Mouse (Mus musculus) embryonic facial prominence, embryonic 10.5 days (tissue): ENCODE results near the gene Pax4. TPM values are rescaled to one million over a fixed set of nuclear protein-coding genes. Genes with fewer than 3 reads are reported as not detected.
A peak's percentile ranks its signal among the peaks of the same experiment; 100 is the strongest.

Source experiments
- DNase-seq: peaks from one replicate; pipeline ENCODE4 v3.0.0-alpha.2; 2017; ENCODE audit warnings: low spot score
- H3K27ac ChIP-seq: fragments of 300-500 bp; sonication (generic); replicated peaks from 2 replicates; pipeline ENCODE4 v1.5.1; 2016; ENCODE audit warnings: mild to moderate bottlenecking
- H3K27me3 ChIP-seq: fragments of 300-500 bp; sonication (generic); replicated peaks from 2 replicates; pipeline ENCODE4 v1.6.1; 2016; ENCODE audit warnings: low read depth, mild to moderate bottlenecking; ENCODE audit not compliant: poor library complexity, severe bottlenecking
- H3K36me3 ChIP-seq: fragments of 300-500 bp; sonication (generic); replicated peaks from 2 replicates; pipeline ENCODE4 v1.6.1; 2016; ENCODE audit warnings: mild to moderate bottlenecking, moderate library complexity
- H3K4me1 ChIP-seq: fragments of 300-500 bp; sonication (generic); 2 replicates; pipeline ENCODE4 v1.6.1; 2016
- H3K4me3 ChIP-seq: fragments of 300-500 bp; sonication (generic); 2 replicates; pipeline ENCODE4 v1.5.1; 2016; ENCODE audit warnings: mild to moderate bottlenecking, moderate library complexity
- H3K9me3 ChIP-seq: fragments of 300-500 bp; sonication (generic); 2 replicates; pipeline ENCODE4 v1.6.1; 2016; ENCODE audit warnings: mild to moderate bottlenecking
- WGBS: fragments of 180-500 bp; shearing (Covaris S2); methylation state at CpG from one replicate; pipeline ENCODE4 v1.1.7; 2016; 5-methylcytosine and 5-hydroxymethylcytosine counted together
- polyA plus RNA-seq: library from polyadenylated mRNA; unstranded; fragments of >200 nt; fragmentation: Nextera tagmentation; extraction: Ambion mirVana; gene quantifications from 2 replicates; pipeline ENCODE4 v1.2.1, GENCODE M21; 2016

The Pax4 gene
- polyA plus RNA-seq, 1 experiment from 2014 or later: 0.12 TPM

DNA sequence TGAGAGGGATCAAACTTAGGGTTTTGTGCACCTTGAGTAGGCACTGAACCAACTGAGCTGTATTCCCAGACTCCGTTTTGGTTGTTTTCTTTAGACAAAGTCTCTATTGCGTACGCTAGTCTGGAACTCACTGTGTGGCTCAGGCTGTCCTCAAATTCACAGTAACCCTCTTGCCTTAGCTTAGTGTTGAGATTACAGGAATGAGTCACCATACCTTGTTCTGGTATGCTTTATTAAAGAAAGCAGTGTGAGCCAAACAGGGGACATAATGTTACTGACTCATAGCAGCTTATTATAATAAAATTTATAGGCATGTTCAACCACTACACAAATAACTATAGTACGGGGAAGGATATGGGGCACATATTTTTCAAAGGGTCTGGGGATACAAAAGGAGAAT lies 25.1 kb upstream of the Pax4 start:
- H3K27me3 ChIP-seq: no peaks in the 10 kb centered on the region
- DNase-seq: no peak
- H3K4me3 ChIP-seq: no peak overlapping the region
- peaks cover 6% of the 10 kb centered on the region; the same call in 1 of the 2 replicates for H3K4me1 ChIP-seq
- no peak overlapping the region for H3K27ac ChIP-seq
- WGBS: 90% methylated on average over 4 of the region's 4 CpGs
- H3K36me3 ChIP-seq: no peaks in the 10 kb centered on the region
- no peaks in the 10 kb centered on the region for H3K9me3 ChIP-seq

DNA sequence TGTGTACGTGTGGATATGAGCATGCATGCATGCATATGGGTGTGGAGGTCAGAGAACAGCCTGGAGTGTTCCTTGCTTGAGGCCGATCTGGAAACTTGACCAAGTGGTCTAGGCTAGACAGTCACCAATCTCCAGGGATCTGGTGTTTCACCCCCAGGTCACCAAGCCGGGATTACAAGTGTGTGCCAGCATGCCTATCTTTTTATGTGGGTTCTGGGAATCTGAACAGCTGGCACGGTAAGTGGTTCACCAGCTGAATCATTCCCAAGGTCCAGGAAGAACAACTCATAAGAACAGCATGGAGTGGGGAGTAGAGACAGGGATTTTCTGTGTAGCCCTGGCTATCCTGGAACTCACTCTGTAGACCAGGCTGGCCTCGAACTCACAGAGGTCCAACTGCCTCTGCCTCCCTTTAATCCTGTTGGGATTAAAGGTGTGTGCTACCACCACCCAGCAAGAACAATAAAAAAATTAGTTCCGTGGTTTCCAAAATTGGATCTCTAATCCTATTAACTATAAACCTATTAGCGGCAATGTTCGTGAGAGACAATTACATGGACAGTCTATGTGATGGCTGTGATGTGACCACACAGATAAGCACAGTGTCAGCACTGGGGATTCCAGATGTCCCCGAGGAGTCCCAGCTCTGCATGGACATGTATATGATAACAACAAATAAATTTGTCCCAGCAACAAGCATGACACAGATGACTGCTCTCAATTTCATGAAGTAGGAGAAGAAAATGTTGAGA lies 22.3 kb upstream of the Pax4 start:
- H3K27me3 ChIP-seq: no peaks in the 10 kb centered on the region

DNA sequence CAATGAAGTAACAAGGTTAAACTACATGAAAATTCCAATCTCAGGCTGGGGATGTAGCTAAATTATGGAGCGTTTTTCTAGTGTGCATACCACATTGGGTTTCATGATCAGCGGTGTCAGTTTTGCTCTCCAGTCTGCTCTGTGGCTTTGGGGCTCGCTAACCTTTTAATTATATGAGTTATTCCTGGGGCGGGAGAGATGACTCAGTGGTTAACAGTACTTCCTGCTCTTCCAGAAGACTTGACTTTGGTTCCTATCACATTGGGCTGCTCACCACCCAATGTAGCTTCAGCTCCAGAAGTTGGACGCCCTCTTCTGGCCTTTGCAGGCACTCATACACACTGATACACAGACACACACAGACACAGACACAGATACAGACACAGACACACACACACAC lies 21.5 kb upstream of the Pax4 start:
- Histone ChIP-seq H3K27me3 (no peaks in the 10 kb centered on the region), H3K9me3 (no peaks in the 10 kb centered on the region), H3K27ac (no peak overlapping the region), H3K36me3 (no peaks in the 10 kb centered on the region), H3K4me1 (no peaks in the 10 kb centered on the region), H3K4me3 (no peak overlapping the region)
- DNase-seq: no peak
- WGBS: 80% methylated on average over 5 of the region's 5 CpGs

More for the DNA sequence above, 22.3 kb upstream of the Pax4 start:
- no peaks in the 10 kb centered on the region for H3K9me3 ChIP-seq
- no peaks in the 10 kb centered on the region for H3K36me3 ChIP-seq
- no peaks in the 10 kb centered on the region for H3K4me1 ChIP-seq
- H3K4me3 ChIP-seq: no peak overlapping the region
- no peak overlapping the region for H3K27ac ChIP-seq
- WGBS: 88% methylated on average over 9 of the region's 9 CpGs
- no peak for DNase-seq

DNA sequence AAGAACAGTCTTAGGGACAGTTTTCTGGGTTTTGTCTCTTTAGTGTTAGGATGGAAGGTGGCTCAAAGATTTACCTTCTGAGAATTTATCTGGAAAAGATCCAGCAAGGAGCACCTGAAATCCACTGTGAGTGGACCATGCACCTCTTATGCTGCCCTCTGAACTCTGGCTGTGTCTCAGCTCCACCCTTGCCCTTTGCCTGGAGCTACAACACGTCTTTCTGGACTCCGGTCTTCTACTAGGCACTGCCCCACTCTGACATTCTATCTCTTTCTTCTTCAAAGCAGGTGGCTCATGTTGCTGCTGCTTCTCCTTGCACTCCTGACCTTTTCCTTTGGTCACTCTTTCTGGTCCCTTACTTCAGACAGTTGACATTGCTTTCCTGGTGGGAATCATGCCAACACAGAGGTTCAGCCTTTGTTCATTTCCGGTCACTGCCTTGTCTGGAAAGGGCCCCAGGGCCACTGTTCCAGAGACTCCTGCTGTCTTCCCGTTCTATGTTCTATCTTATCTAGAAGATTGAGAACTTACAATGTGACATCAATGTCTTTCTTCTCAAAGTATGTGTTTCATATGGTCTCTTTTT lies 21.0 kb upstream of the Pax4 start:
- Histone ChIP-seq H3K4me3 (no peak overlapping the region), H3K36me3 (no peaks in the 10 kb centered on the region), H3K27ac (no peak overlapping the region), H3K9me3 (no peaks in the 10 kb centered on the region), H3K4me1 (no peaks in the 10 kb centered on the region), H3K27me3 (no peaks in the 10 kb centered on the region)
- no peak for DNase-seq
- WGBS: 67% methylated on average over 4 of the region's 4 CpGs

DNA sequence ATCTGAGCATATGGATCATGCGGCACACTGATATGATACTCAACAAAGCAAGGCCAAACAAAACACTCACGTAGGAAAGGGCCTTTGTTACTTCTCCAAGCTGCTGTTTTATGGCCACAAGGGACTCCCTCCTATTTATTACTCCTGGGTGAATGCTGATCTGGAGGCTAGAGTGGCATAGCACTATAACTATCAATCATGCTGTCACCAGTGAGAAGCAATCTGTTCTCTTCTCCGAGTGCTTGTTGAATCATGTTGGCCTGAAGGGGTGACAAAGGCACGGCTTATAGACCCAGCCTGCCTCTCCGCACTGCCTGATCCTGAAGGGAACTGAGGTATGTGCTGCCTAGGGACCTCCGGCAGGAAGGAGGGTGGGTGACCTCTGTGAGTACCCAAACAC lies 15.5 kb upstream of the Pax4 start:
- H3K27me3 ChIP-seq: no peaks in the 10 kb centered on the region
- H3K27ac ChIP-seq: no peak overlapping the region
- H3K9me3 ChIP-seq: no peaks in the 10 kb centered on the region
- WGBS: 62% methylated on average over 6 of the region's 6 CpGs
- H3K4me1 ChIP-seq: no peaks in the 10 kb centered on the region
- H3K36me3 ChIP-seq: no peaks in the 10 kb centered on the region
- no peak overlapping the region for H3K4me3 ChIP-seq
- no peak for DNase-seq

DNA sequence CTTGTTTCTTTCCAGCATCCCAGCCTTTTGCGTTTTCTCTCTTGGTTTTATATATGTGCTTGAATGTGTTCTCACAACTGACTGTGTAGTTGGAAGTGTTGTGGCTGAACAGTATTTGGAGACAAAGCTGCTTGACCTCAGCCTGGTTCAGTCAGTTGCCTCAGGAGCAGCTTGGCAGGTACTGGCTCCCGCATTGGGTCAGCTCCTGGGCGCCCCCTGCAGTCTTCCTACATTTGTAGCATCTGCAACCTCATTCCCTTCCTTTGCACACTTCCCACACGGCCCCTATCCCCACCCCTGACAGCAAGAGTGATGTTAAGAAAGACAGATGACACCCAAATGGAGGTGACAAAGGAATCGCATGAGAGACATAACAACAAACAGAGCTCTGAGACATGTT lies 11.4 kb upstream of the Pax4 start:
- H3K27ac ChIP-seq: no peak overlapping the region
- peak; percentile 61 for DNase-seq
- H3K9me3 ChIP-seq: no peaks in the 10 kb centered on the region
- H3K36me3 ChIP-seq: no peaks in the 10 kb centered on the region
- 9% methylated on average over 5 of the region's 5 CpGs for WGBS
- no peak overlapping the region for H3K4me3 ChIP-seq
- no peaks in the 10 kb centered on the region for H3K4me1 ChIP-seq
- H3K27me3 ChIP-seq: no peaks in the 10 kb centered on the region

DNA sequence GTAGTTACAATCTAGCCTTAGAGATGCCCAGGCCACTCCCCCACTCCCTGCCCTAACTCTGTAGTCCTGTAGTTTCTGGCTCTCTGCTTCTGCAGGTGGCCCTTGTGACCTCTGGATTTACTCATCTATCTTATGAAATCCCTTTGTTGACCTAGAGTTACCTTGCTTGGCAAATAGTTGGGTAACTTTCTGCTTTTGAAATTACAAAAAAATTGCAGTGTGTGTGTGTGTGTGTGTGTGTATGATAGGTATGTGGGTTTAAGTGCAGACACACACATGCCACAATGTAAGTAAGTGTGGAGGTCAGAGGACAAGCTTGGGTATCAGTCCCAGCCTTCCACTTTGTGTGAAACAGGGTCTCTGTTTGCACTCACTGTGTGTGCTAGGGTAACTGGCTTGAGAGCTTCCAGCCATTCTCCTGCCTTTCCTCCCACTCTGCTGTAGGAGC lies 10.1 kb upstream of the Pax4 start:
- no peaks in the 10 kb centered on the region for H3K36me3 ChIP-seq
- DNase-seq: no peak

DNA sequence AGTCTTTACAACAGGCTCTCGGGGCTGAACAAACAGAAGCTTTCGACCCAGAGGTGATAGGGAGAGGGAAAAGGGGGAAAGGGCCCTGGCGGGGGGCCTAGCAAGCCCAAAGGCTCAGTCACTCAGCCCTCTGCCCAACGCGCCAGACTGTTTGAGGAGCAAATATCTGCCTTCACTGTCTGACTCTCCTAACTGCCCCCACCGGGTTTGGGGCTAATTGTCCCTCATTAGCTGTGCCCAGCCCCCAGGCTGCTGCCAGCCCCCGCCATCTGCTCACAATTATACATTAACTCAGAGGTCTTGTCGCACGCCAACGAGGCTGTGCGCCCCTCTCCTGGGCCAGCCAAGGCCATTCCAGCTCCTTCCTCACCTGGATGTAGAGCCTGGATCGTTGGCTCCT lies 1.8 kb upstream of the Pax4 start:
- Histone ChIP-seq H3K4me3 (0 out of 2 replicates have a peak overlapping the region, but pooled peaks have one; percentile 29), H3K4me1 (peaks cover 12% of the 10 kb centered on the region), H3K27me3 (peaks cover 46% of the 10 kb centered on the region), H3K27ac (no peak overlapping the region), H3K36me3 (no peaks in the 10 kb centered on the region), H3K9me3 (no peaks in the 10 kb centered on the region)
- WGBS: under 1% methylated on average over 12 of the region's 12 CpGs
- peak; percentile 42 for DNase-seq

More for the DNA sequence above, 10.1 kb upstream of the Pax4 start:
- H3K4me3 ChIP-seq: no peak overlapping the region
- H3K4me1 ChIP-seq: no peaks in the 10 kb centered on the region
- H3K9me3 ChIP-seq: no peaks in the 10 kb centered on the region
- H3K27me3 ChIP-seq: no peaks in the 10 kb centered on the region; the same call in 1 of the 2 replicates
- no peak overlapping the region for H3K27ac ChIP-seq

DNA sequence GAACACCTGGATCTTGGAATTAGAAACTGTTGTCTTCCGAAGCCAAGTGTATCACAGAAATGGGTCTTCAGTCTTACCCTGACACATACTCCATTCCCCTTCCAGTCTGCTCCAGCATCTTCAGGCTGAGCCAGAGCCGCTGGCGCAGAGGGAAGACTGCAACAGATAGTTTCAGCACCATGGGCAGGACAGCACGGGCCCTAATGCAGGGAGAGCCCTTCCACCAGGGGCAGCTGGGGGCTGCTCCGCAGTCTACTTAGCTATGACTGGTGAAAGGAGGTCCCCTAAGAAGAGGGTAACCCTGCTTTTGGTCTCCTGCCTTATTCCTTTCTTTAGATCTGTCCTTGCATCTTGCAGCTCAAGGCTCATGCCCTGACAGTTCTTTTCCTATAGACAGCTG lies 1.3 kb upstream of the Pax4 start:
- H3K4me3 ChIP-seq: no peak overlapping the region
- no peaks in the 10 kb centered on the region for H3K9me3 ChIP-seq
- DNase-seq: peak; percentile 42
- H3K36me3 ChIP-seq: no peaks in the 10 kb centered on the region
- H3K4me1 ChIP-seq: peaks cover 12% of the 10 kb centered on the region
- 17% methylated on average over 5 of the region's 5 CpGs for WGBS
- peaks cover 46% of the 10 kb centered on the region for H3K27me3 ChIP-seq
- H3K27ac ChIP-seq: no peak overlapping the region

DNA sequence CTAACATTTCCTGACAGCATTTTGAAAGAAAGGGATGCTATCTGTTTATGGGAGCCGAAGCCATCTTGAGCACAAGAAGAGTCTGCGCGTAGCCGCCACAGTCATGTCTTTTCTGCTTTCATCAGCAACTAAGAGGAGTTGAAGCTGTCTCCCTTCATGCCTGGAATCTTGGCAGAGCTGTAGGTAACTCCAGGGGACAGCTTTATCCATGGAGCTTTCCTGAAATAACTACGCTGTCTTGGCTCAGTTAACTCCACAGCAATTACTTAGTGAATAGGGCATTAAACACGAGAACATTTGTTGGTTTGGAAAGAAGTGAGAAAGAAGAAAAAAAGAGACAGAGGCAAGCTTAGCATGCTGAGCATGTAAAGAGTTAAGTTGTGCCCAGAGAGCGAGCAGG lies 1.2 kb downstream of the Pax4 start:
- no peak overlapping the region for H3K4me3 ChIP-seq
- no peaks in the 10 kb centered on the region for H3K36me3 ChIP-seq
- DNase-seq: no peak
- peaks cover 41% of the 10 kb centered on the region for H3K27me3 ChIP-seq
- peaks cover 12% of the 10 kb centered on the region for H3K4me1 ChIP-seq
- 84% methylated on average over 7 of the region's 7 CpGs for WGBS
- H3K27ac ChIP-seq: no peak overlapping the region
- H3K9me3 ChIP-seq: no peaks in the 10 kb centered on the region

DNA sequence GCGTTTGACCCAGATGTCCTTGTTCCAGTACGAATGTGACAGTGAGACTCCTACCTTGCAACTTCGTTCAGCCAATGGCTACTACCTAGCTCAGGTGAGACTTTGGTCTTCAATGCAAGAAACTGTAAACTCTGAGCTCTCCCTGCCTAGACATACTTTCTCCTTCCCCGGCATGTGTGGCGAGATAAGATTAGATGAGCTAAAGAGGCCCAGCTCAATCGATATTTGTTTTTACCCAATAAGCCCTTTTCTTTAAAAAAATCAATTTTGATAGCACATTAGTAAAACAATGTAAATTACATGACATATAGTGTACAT lies 17.7 kb downstream of the Pax4 start:
- Histone ChIP-seq H3K27me3 (no peaks in the 10 kb centered on the region), H3K36me3 (peaks cover 10% of the 10 kb centered on the region), H3K27ac (no peak overlapping the region), H3K4me1 (no peaks in the 10 kb centered on the region), H3K4me3 (no peak overlapping the region), H3K9me3 (no peaks in the 10 kb centered on the region)
- DNase-seq: no peak
- 77% methylated on average over 6 of the region's 6 CpGs for WGBS

DNA sequence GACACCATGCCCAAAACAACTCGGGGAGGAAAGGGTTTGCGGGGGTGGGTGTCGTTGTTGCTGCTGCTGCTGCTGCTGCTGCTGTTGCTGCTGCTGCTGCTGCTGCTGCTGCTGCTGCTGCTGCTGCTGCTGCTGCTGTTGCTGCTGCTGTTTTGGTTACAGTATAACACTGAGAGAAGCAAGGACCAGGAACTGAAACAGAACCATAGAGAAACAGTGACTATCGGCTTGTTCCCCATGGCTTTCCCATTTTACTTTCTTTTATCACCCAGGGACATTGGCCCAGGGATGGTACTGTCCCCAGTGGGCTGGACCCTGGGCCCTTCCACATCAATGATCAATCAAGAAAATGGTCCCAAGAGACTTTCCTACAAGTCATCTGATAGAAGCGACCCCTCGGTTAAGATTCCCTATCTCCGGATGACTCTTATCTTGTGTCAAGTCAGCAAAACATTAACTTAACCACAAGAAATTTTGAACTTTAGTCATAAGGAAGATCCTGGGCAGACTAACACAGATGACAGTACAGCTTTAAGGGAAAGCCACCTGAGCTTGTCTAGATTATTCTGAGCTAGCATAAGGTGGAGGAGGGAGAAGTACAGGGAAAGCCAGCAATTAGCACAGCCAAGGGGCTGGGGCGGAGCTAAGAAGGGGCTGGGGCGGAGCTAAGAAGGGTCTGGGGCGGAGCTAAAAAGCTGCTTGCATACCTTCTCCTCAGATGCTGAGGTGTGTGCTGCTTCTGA lies 18.2 kb downstream of the Pax4 start:
- Histone ChIP-seq H3K27me3 (no peaks in the 10 kb centered on the region), H3K36me3 (peaks cover 14% of the 10 kb centered on the region), H3K27ac (no peak overlapping the region), H3K4me3 (no peak overlapping the region), H3K4me1 (no peaks in the 10 kb centered on the region), H3K9me3 (no peaks in the 10 kb centered on the region)
- no peak for DNase-seq
- WGBS: 80% methylated on average over 10 of the region's 10 CpGs

DNA sequence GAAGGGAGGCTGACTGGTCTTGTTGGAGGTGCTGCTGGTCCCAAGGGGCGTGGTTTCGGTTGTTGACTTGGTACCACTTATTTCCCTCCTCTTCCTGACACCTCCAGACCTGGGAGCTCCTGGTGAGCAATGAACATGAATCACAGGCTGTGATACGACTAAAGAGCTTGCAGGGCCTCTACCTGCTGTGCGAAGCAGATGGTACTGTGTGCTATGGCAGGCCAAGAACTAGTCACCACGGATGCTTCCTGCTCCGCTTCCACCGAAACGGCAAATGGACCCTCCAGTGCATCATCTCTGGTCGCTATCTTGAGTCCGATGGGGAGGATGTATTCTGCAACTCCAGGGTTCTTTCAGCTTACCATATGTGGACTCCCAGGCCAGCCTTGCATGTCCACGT lies 19.3 kb downstream of the Pax4 start:
- 89% methylated on average over 11 of the region's 11 CpGs for WGBS
- no peak for DNase-seq
- H3K27me3 ChIP-seq: no peaks in the 10 kb centered on the region
- no peak overlapping the region for H3K27ac ChIP-seq
- H3K4me1 ChIP-seq: peaks cover 6% of the 10 kb centered on the region
- H3K36me3 ChIP-seq: peaks cover 24% of the 10 kb centered on the region
- no peaks in the 10 kb centered on the region for H3K9me3 ChIP-seq
- H3K4me3 ChIP-seq: no peak overlapping the region
